Mouse (Mus musculus): ENCODE results near the gene Atg10.

Atg10 gene

DNA sequence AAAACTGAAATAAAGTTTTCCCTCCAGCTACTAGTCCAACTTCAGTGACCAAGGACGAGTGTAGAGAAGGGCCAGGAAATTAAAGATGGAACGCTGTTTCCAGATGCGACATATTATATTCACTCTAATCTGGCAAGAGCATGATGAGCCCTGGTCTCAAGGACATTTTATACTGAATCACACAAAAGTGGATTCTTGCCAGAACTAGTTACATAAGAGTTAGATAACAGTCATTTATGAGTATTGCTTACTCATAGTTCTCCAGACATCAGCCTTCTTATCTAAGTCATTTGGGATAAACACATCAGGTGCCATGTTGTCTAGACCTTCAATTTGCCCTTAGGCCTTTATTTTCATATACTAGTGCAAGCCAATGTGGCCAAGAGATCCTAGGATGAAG is 108.9 kb downstream of the Atg10 start:
- DNase-seq (ENCODE audit: low spot score in 2 of 2): no peak

DNA sequence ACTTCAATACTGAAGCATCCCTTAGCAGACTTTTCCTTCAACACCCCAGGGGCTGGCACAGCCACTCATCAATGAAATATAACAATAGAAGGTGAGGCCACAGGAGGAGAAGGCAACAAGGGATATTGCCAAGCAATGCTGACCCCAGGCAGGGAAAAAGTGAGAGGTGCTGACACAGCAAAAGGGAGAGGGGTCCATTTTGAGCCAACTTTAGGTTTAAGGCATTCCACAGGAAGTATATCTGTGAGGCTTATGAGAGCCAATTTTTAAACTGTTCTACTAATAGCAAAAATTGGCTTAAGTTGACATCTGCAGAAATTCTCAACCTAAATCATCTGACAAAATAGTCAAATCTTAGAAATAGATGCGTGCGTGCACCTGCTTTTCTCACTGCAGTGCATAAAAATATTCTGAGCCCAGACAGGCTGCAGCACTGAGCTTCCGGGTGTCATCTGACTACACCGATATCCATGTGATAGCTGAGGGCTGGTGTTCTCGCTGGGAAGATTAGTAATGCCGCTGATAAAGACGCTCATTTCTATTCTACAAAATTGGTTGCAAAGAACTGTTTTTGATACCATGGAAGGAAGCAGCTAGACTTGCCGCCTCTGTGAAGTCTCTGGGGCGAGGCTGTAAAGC is 116.3 kb downstream of the Atg10 start:
- DNase-seq (ENCODE audit: low spot score in 2 of 2): no peak

DNA sequence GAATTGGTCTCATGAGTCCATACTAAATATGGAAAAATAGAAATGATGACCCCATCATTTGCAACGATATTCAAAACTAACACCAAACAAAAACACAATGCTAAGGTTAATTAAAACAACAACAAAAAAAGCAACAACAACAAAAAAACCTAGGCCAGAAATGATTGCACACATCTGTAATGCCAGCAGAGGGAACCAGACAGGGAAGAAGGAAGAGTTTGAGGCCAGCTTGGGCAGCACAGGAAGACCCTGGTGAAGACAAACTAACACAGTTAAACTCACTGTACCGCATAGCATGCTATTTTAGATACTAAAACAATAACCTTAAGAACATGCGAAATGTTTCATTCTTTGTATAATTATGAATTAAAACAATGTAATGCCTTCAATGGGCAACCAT is 121.5 kb downstream of the Atg10 start:
- no peak for DNase-seq (ENCODE audit: low spot score in 2 of 2)

DNA sequence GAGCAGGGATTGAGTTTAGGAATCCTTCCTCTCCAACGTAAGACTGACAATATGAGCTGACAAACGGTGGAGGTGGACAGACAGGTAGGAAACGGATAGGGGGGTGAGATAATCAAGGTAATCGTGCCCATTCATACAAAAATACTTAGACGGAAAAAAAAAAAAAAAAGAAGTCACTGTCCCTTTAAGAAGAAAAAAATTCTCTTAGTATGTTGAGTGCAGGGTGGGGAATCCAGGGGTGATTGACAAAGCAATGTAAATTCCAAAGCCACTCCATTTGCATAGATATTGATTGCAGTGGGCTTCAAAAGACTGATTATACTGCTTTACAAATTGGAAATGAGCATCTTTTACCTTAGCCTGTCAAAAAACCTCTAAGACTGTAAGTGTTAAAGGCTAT is 123.4 kb downstream of the Atg10 start:
- DNase-seq (ENCODE audit: low spot score in 2 of 2): no peak

DNA sequence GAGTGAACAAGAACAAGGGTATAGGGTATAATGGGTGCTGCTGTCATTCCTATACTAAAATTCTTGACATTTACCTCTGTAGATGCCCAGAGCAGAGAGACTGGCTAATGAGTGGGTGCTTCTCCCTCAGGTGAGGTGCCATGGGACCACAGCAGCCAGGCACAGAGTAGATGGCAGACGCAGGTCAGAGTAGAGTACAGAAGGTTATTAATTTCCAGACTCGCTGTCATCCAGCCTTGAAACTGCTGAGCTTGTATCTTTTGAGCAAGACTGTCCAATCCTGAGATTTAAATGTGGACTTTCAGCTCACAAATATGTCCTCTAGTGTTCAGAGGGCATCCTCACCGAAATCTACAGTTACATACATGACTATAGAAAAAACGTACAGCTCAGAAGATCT is 128.9 kb downstream of the Atg10 start:
- no peak for DNase-seq (ENCODE audit: low spot score in 2 of 2)

DNA sequence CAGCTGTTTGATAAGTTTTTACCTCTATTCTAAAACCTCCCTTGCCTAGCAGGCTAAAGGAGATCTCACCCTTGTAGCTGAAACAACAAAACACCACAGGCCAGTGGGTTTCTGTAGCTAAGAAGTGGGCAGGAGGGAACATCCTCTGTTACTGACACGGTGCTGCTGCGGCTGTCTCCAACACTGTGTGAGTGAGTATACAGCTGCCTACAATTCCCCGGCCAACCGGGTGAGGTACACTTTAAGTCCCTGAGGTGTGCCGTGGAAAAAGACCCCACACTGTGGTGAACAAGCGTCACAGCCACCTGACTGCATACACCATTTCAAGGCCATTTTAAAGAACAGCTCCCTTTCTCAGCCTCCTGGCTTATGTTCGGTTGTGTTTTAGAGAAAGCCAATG is 129.6 kb downstream of the Atg10 start:
- DNase-seq (ENCODE audit: low spot score in 2 of 2): no peak

DNA sequence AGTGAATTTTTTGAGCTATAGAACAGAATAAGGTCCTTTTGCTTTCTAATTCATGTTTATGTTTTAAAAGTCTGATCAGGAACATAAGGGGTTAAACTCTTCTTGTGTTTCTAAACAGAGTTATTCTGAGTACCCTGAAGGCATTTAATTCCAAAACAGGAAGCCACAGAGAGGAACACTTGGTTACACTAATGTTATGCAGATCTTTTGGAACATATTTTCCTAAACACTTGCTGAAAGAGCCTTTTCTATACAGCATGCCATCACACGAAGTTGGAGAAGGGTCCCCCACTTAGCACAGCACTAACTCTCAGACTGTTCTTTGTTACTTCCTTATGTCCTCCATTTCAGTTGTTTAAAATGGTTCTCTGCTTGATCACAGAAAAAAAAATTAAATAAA is 130.2 kb downstream of the Atg10 start:
- no peak for DNase-seq (ENCODE audit: low spot score in 2 of 2)

DNA sequence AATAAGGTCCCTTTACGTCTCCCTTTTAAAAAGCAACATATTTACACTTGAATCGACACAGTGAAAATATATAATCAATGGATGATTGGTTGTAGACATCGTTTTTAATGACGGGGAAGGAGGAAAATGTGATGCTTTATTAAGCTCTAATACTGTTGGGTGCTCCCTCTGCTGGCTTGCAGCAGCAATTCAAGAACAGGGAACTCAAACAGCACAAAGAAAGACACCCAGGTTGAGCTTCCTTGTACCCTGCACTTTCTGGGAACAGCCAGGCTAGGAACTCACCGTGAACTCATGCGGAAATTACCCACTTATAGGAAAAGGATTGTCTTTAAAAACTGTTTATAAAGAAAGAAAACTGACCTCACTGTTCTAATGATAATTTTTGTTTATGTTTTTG is 130.6 kb downstream of the Atg10 start:
- no peak for DNase-seq (ENCODE audit: low spot score in 2 of 2)

DNA sequence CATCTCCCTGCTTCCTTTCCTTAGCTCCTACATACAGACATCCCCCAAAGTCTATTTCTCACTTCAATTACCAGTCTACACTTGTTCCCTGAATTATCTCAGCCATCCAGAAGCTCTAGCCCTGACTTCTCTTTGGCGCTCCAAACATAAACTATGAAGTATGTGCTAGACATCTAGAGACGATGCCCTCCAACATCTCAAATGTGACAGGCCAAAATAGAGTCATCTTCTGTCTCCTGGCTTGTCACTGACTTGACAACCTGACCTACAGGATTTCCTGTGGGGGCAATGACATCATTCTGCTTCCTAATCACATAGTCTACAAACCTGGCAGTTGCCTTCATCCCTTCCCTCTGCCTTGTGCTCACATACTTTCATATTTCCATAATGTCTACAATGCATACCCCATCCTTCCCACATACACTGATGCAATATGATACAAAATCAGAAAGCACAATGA is 132.0 kb downstream of the Atg10 start:
- DNase-seq (ENCODE audit: low spot score in 2 of 2): no peak

DNA sequence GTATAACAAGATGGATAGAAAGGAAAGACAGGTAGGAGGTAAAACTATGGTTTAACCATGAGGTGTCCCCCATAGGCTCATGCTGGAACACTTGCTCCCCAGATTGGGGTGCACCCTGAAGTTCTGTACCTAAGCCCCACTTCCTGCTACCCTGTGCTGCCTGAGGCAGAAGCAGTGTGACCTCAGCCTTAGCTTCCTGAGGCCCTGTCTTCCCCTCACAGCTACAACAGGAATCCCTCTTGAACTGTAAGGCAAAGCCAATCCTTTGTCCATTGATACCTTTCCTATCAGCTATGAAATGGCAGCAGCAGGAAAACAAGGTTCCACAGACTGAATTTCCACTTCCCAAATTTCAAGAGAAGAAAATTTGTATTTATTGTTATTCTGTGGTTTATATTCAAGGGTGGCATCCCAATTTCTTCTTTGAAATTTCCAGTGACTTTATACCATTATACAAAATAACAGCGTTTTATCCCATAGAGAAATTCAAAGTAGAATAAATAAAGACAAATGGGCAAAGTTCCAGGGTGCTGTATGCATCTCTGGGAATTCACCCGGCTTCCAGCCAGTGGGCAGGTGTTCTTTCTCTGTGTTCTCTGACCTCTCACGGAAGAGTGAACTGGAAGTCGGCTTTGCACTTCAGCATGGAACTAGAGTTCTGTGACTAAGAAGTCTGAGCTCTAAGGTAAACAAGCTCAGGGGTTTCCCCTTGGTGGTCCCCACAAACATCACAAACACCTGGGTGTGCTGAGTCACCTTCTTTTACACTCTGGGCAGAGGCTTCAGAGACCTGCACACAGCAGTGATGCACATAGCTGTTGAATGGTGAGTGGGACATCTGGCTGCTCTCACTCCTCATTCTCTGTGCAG is 132.7 kb downstream of the Atg10 start:
- DNase-seq (ENCODE audit: low spot score in 2 of 2): no peak

DNA sequence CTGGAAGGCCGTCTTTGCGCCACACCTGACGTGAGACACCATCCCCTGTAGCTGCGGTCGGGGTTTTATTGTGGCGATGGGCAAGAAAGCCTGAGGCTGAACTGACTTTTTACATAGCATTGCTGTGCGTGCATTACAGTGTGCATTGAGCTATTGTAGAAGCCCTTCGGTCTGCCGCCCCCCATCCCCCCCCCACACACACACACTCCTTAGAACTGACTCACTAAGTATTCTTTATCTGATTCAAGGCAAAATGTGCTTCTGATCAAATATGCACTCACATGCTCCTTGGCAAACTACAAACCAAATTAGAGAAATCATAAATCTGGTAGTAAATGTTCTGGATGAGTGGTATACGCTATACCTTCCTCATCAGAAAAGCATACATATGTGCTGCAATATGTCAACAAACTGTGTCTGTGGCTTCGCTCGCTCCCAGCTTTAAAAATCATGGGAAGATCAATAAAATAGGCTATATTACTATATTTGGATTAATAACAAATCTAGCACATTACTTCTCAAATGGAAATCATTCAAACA is 137.3 kb downstream of the Atg10 start:
- no peak for DNase-seq (ENCODE audit: low spot score in 2 of 2)

DNA sequence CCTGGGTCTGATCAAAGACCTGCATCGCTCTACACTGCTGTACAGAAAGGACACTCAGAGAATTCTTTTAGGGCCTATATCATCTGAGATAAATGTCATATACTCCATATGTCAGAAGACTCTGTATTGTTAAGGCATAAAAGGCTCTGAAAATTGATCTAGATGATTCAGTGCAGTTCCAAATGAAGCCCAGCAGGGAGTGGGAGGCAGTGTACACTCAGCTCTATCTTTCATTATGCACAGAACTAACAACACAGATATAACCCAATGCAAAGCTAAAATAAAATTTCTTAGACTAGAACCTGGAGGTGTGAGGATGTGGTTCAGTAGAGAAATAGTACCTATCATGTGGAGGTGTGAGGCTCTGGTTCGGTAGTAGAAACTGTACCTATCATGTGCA is 151.4 kb downstream of the Atg10 start:
- no peak for DNase-seq (ENCODE audit: low spot score in 2 of 2)

DNA sequence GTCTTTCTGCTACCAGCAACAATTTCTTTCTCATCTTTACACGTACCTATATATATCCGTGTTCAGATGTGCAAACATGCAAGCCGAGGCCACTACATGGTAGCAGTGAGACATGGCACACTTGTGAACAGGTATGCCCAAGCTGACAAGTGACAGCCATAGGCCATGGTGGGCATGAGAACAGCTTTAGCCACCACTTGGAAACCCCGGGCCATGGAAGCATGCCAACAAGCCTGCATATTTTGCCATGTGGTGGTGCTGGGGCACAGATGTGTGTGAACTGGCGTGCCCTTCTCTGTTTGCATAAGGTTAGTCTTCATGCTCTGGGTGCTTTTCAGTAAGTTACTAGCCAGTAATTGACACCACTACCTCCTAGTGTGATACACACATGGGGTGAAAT is 162.9 kb downstream of the Atg10 start:
- DNase-seq (ENCODE audit: low spot score in 2 of 2): no peak

DNA sequence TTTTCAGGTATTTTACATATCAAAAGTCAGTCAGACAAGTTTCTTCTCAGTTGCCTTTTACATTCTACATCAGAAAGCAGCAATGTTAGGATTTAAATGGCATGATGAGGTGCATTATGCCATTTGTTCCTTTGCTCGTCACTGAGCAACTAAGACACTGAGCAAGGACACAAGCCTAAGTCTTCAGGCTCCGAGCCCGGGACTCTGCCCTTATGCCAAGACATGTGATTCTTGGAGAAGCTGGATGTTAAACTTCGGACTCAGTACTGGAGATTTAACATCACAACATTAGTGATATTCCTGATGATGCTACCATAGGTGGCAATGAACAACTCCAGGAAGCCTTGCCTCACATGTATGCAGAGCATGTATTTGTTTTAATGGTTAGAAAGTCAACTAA is 175.6 kb downstream of the Atg10 start:
- no peak for DNase-seq (ENCODE audit: low spot score in 2 of 2)

DNA sequence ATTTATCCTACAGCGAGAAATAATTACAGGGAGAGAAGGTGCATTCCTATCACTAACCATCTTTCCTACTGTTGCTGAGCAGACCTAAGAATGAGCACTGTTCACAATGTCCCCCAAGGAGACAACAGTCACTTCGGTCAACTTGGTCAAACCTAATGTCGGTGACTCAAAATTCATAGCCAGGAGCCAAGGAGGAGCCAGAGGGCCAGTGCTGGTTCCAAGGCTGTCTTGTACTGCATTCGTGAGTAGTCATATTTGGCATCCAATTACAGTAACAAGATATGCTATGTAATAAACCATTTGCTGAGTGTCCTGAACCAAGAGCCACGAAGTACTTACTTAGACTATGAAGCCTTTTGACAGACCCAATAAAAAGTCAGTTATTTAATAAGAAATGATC is 176.9 kb downstream of the Atg10 start:
- DNase-seq (ENCODE audit: low spot score in 2 of 2): no peak

DNA sequence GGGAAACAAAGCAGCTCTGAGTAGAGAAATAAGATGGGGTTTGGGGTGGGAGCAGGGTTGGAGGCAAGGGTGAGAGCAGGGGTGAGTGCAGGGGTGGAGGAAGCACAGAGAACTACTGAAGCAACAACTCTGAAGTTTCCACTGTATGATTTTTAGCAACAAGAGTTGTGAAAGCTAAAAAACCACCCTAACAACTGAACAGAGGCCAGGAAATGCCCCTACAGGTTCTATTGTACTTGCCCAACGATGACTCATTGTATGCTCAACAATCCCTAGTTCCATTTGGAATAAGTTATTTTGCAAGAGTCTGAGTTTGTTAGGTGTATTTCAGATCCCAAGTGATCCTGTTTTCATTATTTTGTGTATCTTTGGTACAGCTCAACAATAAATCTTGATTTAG is 182.5 kb downstream of the Atg10 start:
- no peak for DNase-seq (ENCODE audit: low spot score in 2 of 2)

DNA sequence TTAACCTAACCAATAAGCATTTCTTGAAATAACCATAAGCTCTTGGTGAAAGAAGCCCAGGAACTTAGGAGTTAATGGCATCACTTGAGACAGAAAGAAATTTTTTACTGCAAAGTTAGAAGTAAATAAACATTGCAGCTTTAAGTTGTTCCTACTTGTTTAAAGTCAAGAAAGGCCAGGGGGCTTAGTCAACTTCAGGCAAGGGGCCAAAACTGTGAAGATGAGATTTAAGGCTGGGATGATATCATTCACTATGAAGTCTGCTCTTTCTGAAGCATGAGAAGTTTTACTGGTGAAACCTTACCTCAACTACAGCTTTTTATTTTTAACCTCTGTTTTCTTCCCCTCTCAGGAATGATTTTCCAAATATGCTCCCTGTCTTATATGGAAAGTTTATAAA is 183.3 kb downstream of the Atg10 start:
- DNase-seq (ENCODE audit: low spot score in 2 of 2): no peak

DNA sequence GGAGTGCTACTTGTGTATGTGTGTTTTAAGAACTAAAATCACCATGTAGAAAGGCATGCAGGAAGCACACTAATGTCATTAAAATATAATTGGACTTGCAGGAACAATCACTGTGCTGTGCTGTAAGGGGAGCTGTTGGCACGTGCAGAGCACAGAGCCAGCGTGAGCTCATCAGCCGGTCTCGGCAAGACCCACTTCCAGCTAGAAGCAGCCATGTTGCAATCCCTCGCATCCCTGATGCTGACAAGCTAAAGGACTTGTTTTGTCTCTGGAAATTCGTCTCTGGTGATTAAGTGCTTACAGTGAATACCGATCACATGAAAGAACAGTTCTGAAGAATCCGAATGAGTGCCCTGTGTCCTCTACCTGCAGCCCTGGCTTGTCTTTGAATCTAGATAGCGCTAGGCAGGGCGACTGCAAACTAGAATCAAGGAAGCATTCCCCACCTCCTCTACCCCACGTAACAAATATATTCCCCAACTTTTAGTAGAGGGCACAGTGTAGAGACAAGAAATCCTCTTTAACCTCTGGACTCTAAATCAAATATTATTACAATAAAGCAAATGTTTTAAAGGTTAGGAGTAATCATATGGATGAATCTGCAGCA is 184.5 kb downstream of the Atg10 start:
- DNase-seq (ENCODE audit: low spot score in 2 of 2): peak; percentile 20 to 22

DNA sequence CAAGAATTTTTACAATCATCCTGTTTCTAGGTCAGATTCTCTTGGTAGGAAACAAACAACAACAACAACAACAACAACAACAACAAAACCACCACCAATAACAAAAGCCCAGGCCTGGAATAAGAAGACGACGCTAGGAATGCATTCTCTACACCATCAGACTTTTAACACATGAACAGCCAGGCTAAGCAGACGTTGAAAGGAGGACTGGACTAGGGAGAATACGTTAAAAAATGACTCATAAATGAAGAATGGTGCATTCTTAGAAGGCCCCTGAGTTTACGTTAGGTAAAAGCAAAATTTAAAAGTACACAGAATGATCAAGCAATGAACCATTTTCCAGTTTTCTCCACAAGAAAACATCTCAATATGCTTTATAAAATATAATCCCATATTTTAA is 185.1 kb downstream of the Atg10 start:
- DNase-seq (ENCODE audit: low spot score in 2 of 2): no peak

DNA sequence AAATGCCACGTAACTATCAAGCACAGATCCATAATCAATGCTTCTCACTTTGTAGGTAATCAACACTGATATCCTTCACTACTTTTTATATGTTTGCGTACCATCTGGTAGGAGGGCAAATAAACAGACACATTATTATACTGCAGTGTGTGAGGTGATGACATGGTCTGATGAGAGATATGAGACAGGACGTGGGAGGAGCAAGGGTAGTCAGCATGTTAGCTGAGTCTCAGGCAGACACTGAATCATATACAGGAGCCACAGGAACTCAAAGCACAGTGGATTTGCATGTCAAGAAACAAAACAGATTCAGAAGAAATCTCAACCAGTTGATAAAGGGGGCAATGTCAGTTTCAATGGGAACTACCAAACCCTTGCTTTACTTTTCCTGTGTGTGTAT is 185.7 kb downstream of the Atg10 start:
- no peak for DNase-seq (ENCODE audit: low spot score in 2 of 2)

DNA sequence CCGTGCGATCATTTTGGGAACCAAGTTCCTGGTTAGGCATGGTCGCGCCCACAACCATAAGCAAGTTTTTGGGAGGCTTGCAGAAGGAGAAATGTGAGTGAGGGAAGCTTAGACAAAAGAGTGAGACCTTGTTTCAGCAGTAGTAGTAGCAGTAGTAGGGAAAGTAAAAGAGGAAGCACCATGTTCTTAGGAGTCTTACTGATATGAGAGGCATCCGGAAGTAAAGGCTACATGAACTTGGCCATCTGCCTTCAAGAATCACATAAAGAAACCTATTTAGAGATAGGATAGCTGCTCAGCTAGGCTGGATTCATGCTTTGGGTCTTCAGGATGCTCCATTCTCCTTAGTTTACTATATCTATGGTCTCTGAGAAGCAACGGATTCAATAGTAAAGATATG is 186.4 kb downstream of the Atg10 start:
- DNase-seq (ENCODE audit: low spot score in 2 of 2): no peak

DNA sequence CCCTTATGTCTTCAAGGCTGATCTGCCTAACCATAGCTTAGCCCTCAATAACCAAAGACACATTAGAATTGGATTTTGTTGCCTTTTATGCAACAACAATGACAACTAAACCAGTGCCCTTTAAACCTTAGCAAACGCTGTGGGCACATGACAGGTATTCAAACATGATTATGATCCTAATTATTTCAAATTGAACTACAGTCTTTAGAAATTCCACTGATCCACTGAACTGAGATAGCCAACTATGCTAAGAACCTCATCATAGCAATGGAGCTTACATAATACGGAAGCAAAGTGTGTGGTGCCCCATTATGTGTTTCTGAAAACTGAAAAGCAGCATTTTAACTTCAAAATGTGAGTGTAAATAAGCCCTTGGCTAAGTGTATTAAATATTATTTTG is 191.9 kb downstream of the Atg10 start:
- no peak for DNase-seq (ENCODE audit: low spot score in 2 of 2)

DNA sequence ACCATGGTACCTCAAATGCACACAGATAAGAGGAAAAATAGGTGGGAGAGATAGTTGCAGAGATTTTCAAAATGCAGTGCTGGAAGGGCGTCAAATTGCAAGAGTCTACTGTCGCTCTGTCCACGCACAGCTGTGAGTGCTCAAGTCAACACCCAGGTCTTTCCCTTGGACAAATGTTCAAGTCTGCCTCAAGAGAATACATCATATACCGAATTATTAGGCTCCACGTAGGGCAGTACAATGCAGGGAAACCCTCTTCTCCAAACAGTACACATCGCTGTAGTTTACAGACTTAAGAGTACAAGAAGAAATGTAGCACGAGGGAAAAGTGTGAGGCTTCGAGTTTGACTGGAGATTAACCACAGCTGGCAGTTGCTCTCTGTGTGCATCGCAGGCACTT is 200.3 kb downstream of the Atg10 start:
- DNase-seq (ENCODE audit: low spot score in 2 of 2): no peak
